ENCODE assay signal across 9 mouse cellular contexts in the genomic region with DNA sequence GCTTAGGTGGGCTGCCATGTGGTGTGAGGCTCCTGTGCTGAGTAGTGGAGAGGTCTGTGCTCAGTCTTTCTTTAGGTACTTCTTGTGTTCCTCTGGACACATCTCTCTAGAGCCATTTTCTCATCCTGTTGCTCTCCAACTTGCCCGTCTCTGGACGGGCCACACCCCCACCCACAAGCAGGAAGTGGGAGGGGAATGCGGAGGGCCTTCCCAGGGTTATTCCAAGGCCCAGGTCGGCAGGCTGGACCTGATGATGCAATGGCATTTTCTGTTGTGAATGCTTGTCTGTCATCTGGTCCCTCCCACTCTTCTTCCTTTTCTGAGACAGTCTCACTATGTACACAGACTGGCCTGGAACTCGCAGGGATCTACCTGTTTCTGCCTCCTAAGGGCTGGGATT. TPM values are rescaled to one million over a fixed set of nuclear protein-coding genes. Genes with fewer than 3 reads are reported as not detected.
DNase-seq lines count a peak whose midpoint lies in the region; ATAC-seq lines count a peak whose summit lies in the region.
"Had no signal": no experiment of that assay in that cellular context is flagged by ENCODE, and none has a peak within 500 bp of the region (broad histone marks: within the 10 kb centered on the region; RNA-seq: fewer than 3 reads in every experiment).

No protein-coding gene starts in this region.

- no peak overlapping the region for H3K27ac ChIP-seq in limb, embryonic 15.5 days
- H3K27ac ChIP-seq in stomach, embryonic 16.5 days (ENCODE audit: low read length), result peak overlapping the region; percentile 40; the same call in 1 of the 2 replicates

- 28% methylated on average over 5 of the region's 5 CpGs for WGBS in limb, embryonic 15.5 days
- 10% methylated on average over 5 of the region's 5 CpGs for WGBS in stomach, embryonic 16.5 days

- H3K9me3 ChIP-seq in limb, embryonic 15.5 days, result no peaks in the 10 kb centered on the region
- no peaks in the 10 kb centered on the region for H3K9me3 ChIP-seq in stomach, embryonic 16.5 days (replicated peaks; ENCODE audit: control insufficient read depth, low read length)

- peaks cover 44% of the 10 kb centered on the region for H3K4me1 ChIP-seq in limb, embryonic 15.5 days
- H3K4me1 ChIP-seq in stomach, embryonic 16.5 days (ENCODE audit: control insufficient read depth, insufficient read depth, low read length), result peaks cover 33% of the 10 kb centered on the region

- H3K4me3 ChIP-seq in limb, embryonic 15.5 days, result no peak overlapping the region
- H3K4me3 ChIP-seq in stomach, embryonic 16.5 days (replicated peaks; ENCODE audit: low read length), result peak overlapping the region; percentile 7; the same call in 1 of the 2 replicates

- H3K36me3 ChIP-seq in limb, embryonic 15.5 days, result peaks cover 7% of the 10 kb centered on the region
- no peaks in the 10 kb centered on the region; the same call in 1 of the 2 replicates for H3K36me3 ChIP-seq in stomach, embryonic 16.5 days (ENCODE audit: control insufficient read depth, insufficient read depth, low read length)

- no peaks in the 10 kb centered on the region for H3K27me3 ChIP-seq in limb, embryonic 15.5 days
- H3K27me3 ChIP-seq in stomach, embryonic 16.5 days (ENCODE audit: control insufficient read depth, insufficient read depth, low read length), result no peaks in the 10 kb centered on the region
- H3K27me3 ChIP-seq: Patski had no signal

- intact Hi-C loops in gastrocnemius, postnatal 36 days (cut with DNase I), result no loop called here
- intact Hi-C loops in heart, postnatal 10 days (cut with DNase I), result no loop called here

- ATAC-seq in limb, embryonic 15.5 days (ENCODE audit: insufficient number of reproducible peaks, low FRiP score, low TSS enrichment, low read depth), result no peak
- ATAC-seq in stomach, embryonic 16.5 days (ENCODE audit: insufficient read depth, low FRiP score), result no peak; the same call in 1 of the 2 replicates
- no peak for ATAC-seq in erythroid progenitor cell, adult 5-6 weeks (replicated peaks; ENCODE audit: low FRiP score, poor library complexity, severe bottlenecking)
- ATAC-seq: Patski had no signal

- H3K4me2 ChIP-seq in limb, embryonic 15.5 days, result 0 out of 2 replicates have a peak overlapping the region, but pooled peaks have one; percentile 10
- peak overlapping the region; percentile 35 for H3K4me2 ChIP-seq in stomach, embryonic 16.5 days (ENCODE audit: low read depth, low read length)

- no peak overlapping the region for H3K9ac ChIP-seq in limb, embryonic 15.5 days
- H3K9ac ChIP-seq in stomach, embryonic 16.5 days (ENCODE audit: low read length), result peak overlapping the region; percentile 38

- DNase-seq in gastrocnemius, adult 18-20 months (ENCODE audit: low spot score), result peak; percentile 39
- no peak for DNase-seq in gastrocnemius, postnatal 36 days
- peak; percentile 85 for DNase-seq in adrenal gland, postnatal 14 days
- DNase-seq in heart, postnatal 10 days, result peak; percentile 54 to 59
- no peak for DNase-seq in layer of hippocampus, postnatal 36 days

RNA-seq across cellular contexts. Expression of gene Zfp598, which starts 2.7 kb away (rescaled TPM):
- total RNA-seq in gastrocnemius, adult 18-20 months (2021), result 10 to 100 TPM; 23.1 to 25.4 TPM
- total RNA-seq in gastrocnemius, postnatal 36 days (2021), result 10 to 100 TPM; 18.0 to 18.5 TPM
- total RNA-seq in adrenal gland, postnatal 14 days (2021), result 44.5 and 47.4 TPM in 2 replicates
- 10 to 100 TPM; 25.1 to 25.4 TPM for total RNA-seq in heart, postnatal 10 days (2021)
- polyA plus RNA-seq in limb, embryonic 15.5 days (2015; fragmentation: Nextera tagmentation; extraction: Ambion mirVana), result 21.4 and 22.1 TPM in 2 replicates
- polyA plus RNA-seq in stomach, embryonic 16.5 days (2015; fragmentation: Nextera tagmentation; extraction: Ambion mirVana), result 13.6 and 13.7 TPM in 2 replicates
- 13.4 and 18.4 TPM in 2 replicates for total RNA-seq in erythroid progenitor cell, adult 5-6 weeks (2015; ENCODE audit: low replicate concordance)
- total RNA-seq in erythroid progenitor cell, adult 5-6 weeks (2017; ENCODE audit: low replicate concordance), result 9.2 and 12.0 TPM in 2 replicates
- 10 to 100 TPM; 38.2 to 43.5 TPM for total RNA-seq in layer of hippocampus, postnatal 36 days (2021)

RNA-seq across cellular contexts. Expression of gene Npw, which starts 13.9 kb away (rescaled TPM):
- total RNA-seq in gastrocnemius, adult 18-20 months (2021), result not detected
- total RNA-seq in gastrocnemius, postnatal 36 days (2021), result not detected
- not detected in 2 replicates for total RNA-seq in adrenal gland, postnatal 14 days (2021)
- not detected for total RNA-seq in heart, postnatal 10 days (2021)
- not detected in 2 replicates for polyA plus RNA-seq in limb, embryonic 15.5 days (2015; fragmentation: Nextera tagmentation; extraction: Ambion mirVana)
- 0.37 and 0.39 TPM in 2 replicates for polyA plus RNA-seq in stomach, embryonic 16.5 days (2015; fragmentation: Nextera tagmentation; extraction: Ambion mirVana)
- total RNA-seq in erythroid progenitor cell, adult 5-6 weeks (2015; ENCODE audit: low replicate concordance), result not detected in 2 replicates
- not detected in 2 replicates for total RNA-seq in erythroid progenitor cell, adult 5-6 weeks (2017; ENCODE audit: low replicate concordance)
- total RNA-seq in layer of hippocampus, postnatal 36 days (2021), result 1 to 10 TPM; 1.7 to 2.9 TPM
- polyA plus RNA-seq: Patski had no signal

RNA-seq across cellular contexts. Expression of gene Syngr3, which starts 17.6 kb away (rescaled TPM):
- total RNA-seq in gastrocnemius, adult 18-20 months (2021), result under 1 TPM in 1 of 2 experiments, not detected in 1; 0.14 TPM
- not detected for total RNA-seq in gastrocnemius, postnatal 36 days (2021)
- total RNA-seq in adrenal gland, postnatal 14 days (2021), result 1.8 and 5.7 TPM in 2 replicates
- total RNA-seq in heart, postnatal 10 days (2021), result not detected
- 3.0 and 3.2 TPM in 2 replicates for polyA plus RNA-seq in limb, embryonic 15.5 days (2015; fragmentation: Nextera tagmentation; extraction: Ambion mirVana)
- polyA plus RNA-seq in stomach, embryonic 16.5 days (2015; fragmentation: Nextera tagmentation; extraction: Ambion mirVana), result 6.1 and 6.2 TPM in 2 replicates
- total RNA-seq in erythroid progenitor cell, adult 5-6 weeks (2015; ENCODE audit: low replicate concordance), result not detected in 2 replicates
- total RNA-seq in erythroid progenitor cell, adult 5-6 weeks (2017; ENCODE audit: low replicate concordance), result not detected in 2 replicates
- total RNA-seq in layer of hippocampus, postnatal 36 days (2021), result 100 to 1,000 TPM; 152 to 165 TPM

RNA-seq across cellular contexts. Expression of gene Slc9a3r2, which starts 22.0 kb away (rescaled TPM):
- total RNA-seq in gastrocnemius, adult 18-20 months (2021), result 10 to 100 TPM; 31.8 to 55.0 TPM
- total RNA-seq in gastrocnemius, postnatal 36 days (2021), result 10 to 100 TPM; 27.1 to 36.9 TPM
- total RNA-seq in adrenal gland, postnatal 14 days (2021), result 90.2 and 99.1 TPM in 2 replicates
- 100 to 1,000 TPM; 108 to 133 TPM for total RNA-seq in heart, postnatal 10 days (2021)
- 56.5 and 57.7 TPM in 2 replicates for polyA plus RNA-seq in limb, embryonic 15.5 days (2015; fragmentation: Nextera tagmentation; extraction: Ambion mirVana)
- 38.0 and 39.0 TPM in 2 replicates for polyA plus RNA-seq in stomach, embryonic 16.5 days (2015; fragmentation: Nextera tagmentation; extraction: Ambion mirVana)
- total RNA-seq in erythroid progenitor cell, adult 5-6 weeks (2015; ENCODE audit: low replicate concordance), result 0.84 TPM in 1 of 2 replicates, not detected in the other
- not detected in 2 replicates for total RNA-seq in erythroid progenitor cell, adult 5-6 weeks (2017; ENCODE audit: low replicate concordance)
- total RNA-seq in layer of hippocampus, postnatal 36 days (2021), result 10 to 100 TPM; 41.1 to 43.3 TPM

RNA-seq across cellular contexts. Expression of gene Gfer, which starts 23.8 kb away (rescaled TPM):
- 10 to 100 TPM; 41.1 to 48.3 TPM for total RNA-seq in gastrocnemius, adult 18-20 months (2021)
- total RNA-seq in gastrocnemius, postnatal 36 days (2021), result 10 to 100 TPM; 30.3 to 33.3 TPM
- 36.0 and 39.3 TPM in 2 replicates for total RNA-seq in adrenal gland, postnatal 14 days (2021)
- 10 to 100 TPM; 18.9 to 19.8 TPM for total RNA-seq in heart, postnatal 10 days (2021)
- polyA plus RNA-seq in limb, embryonic 15.5 days (2015; fragmentation: Nextera tagmentation; extraction: Ambion mirVana), result 32.8 and 33.8 TPM in 2 replicates
- polyA plus RNA-seq in stomach, embryonic 16.5 days (2015; fragmentation: Nextera tagmentation; extraction: Ambion mirVana), result 34.5 and 35.2 TPM in 2 replicates
- 9.6 and 15.9 TPM in 2 replicates for total RNA-seq in erythroid progenitor cell, adult 5-6 weeks (2015; ENCODE audit: low replicate concordance)
- total RNA-seq in erythroid progenitor cell, adult 5-6 weeks (2017; ENCODE audit: low replicate concordance), result 14.0 and 15.7 TPM in 2 replicates
- 10 to 100 TPM; 17.0 to 22.7 TPM for total RNA-seq in layer of hippocampus, postnatal 36 days (2021)

Comparison
In these comparisons a context has a peak if more than half of its experiments do, and no peak if none do; other contexts are left out.
1. DNase-seq: peak in gastrocnemius, adult 18-20 months (single experiment), adrenal gland, postnatal 14 days (single experiment) and heart, postnatal 10 days (2 of 2); none in gastrocnemius, postnatal 36 days (0 of 2) and layer of hippocampus, postnatal 36 days (0 of 2).
2. RNA of gene Syngr3, which starts 17.6 kb away (total RNA-seq): 152 to 165 TPM in layer of hippocampus, postnatal 36 days; 1.8 to 5.7 TPM in adrenal gland, postnatal 14 days, 0.14 TPM in gastrocnemius, adult 18-20 months, not detected in gastrocnemius, postnatal 36 days, not detected in heart, postnatal 10 days and not detected in erythroid progenitor cell, adult 5-6 weeks; every median in the first group is over 10 times any median in the second.